Mouse (Mus musculus): ENCODE results near the gene Tmem108. TPM values are rescaled to one million over a fixed set of nuclear protein-coding genes. Genes with fewer than 3 reads are reported as not detected.

The Tmem108 gene
- total RNA-seq, 2 experiments from 2014 or later, result 40.7 to 46.1 TPM

GRCm38 (mm10) chr9:103580186-103580585, 181.5 kb downstream of the Tmem108 start:
- no peak for TF ChIP-seq CTCF (conservative IDR thresholded peaks at IDR 0.05)
- Histone ChIP-seq H3K4me3 (no peak overlapping the region), H3K27ac (peak overlapping the region; percentile 43; the same call in 1 of the 2 replicates)
- no peak for DNase-seq (ENCODE audit: low spot score in 2 of 2)

- TF ChIP-seq CTCF (conservative IDR thresholded peaks at IDR 0.05), result no peak
- DNase-seq (ENCODE audit: low spot score in 2 of 2), result no peak
- Histone ChIP-seq H3K4me3 (no peak overlapping the region), H3K27ac (peak overlapping the region; percentile 43)
Measured at GRCm38 (mm10) chr9:103579411-103580026, 182.1 kb downstream of the Tmem108 start.

- peak overlapping the region; percentile 43; the same call in 1 of the 2 replicates for H3K27ac ChIP-seq
- no peak overlapping the region for H3K4me3 ChIP-seq
- DNase-seq (ENCODE audit: low spot score in 2 of 2), result no peak
- TF ChIP-seq CTCF (conservative IDR thresholded peaks at IDR 0.05), result no peak
Measured at GRCm38 (mm10) chr9:103577731-103578130, 183.9 kb downstream of the Tmem108 start.

GRCm38 (mm10) chr9:103577181-103577580, 184.5 kb downstream of the Tmem108 start:
- Histone ChIP-seq H3K4me3 (no peak overlapping the region), H3K27ac (peak overlapping the region; percentile 53; the same call in 1 of the 2 replicates)
- no peak for DNase-seq (ENCODE audit: low spot score in 2 of 2)
- no peak for TF ChIP-seq CTCF (conservative IDR thresholded peaks at IDR 0.05)

GRCm38 (mm10) chr9:103575901-103576300, 185.7 kb downstream of the Tmem108 start:
- no peak for DNase-seq (ENCODE audit: low spot score in 2 of 2)
- no peak for TF ChIP-seq CTCF (conservative IDR thresholded peaks at IDR 0.05)
- Histone ChIP-seq H3K27ac (no peak overlapping the region), H3K4me3 (no peak overlapping the region)

GRCm38 (mm10) chr9:103573994-103574750, 187.5 kb downstream of the Tmem108 start:
- no peak for TF ChIP-seq CTCF (conservative IDR thresholded peaks at IDR 0.05)
- H3K4me3 ChIP-seq, result no peak overlapping the region
- DNase-seq (ENCODE audit: low spot score in 2 of 2), result no peak
- H3K27ac ChIP-seq, result peak overlapping the region; percentile 43; the same call in 1 of the 2 replicates

GRCm38 (mm10) chr9:103570158-103570741, 191.4 kb downstream of the Tmem108 start:
- peak overlapping the region; percentile 32; the same call in 1 of the 2 replicates for H3K27ac ChIP-seq
- no peak for DNase-seq (ENCODE audit: low spot score in 2 of 2)
- no peak overlapping the region for H3K4me3 ChIP-seq
- no peak for TF ChIP-seq CTCF (conservative IDR thresholded peaks at IDR 0.05)

- no peak for TF ChIP-seq CTCF (conservative IDR thresholded peaks at IDR 0.05)
- no peak for DNase-seq (ENCODE audit: low spot score in 2 of 2)
- no peak overlapping the region for H3K27ac ChIP-seq
- no peak overlapping the region for H3K4me3 ChIP-seq
Measured at GRCm38 (mm10) chr9:103568983-103569382, 192.7 kb downstream of the Tmem108 start.

- H3K4me3 ChIP-seq, result no peak overlapping the region
- DNase-seq (ENCODE audit: low spot score in 2 of 2), result no peak
- no peak for TF ChIP-seq CTCF (conservative IDR thresholded peaks at IDR 0.05)
- peak overlapping the region; percentile 75 for H3K27ac ChIP-seq
Measured at GRCm38 (mm10) chr9:103565186-103565585, 196.5 kb downstream of the Tmem108 start.

- TF ChIP-seq CTCF (conservative IDR thresholded peaks at IDR 0.05), result peak; percentile 92
- DNase-seq (ENCODE audit: low spot score in 2 of 2), result peak in 1 of 2 experiments; percentile 46
- Histone ChIP-seq H3K4me3 (no peak overlapping the region), H3K27ac (peak overlapping the region; percentile 75; the same call in 1 of the 2 replicates)
Measured at GRCm38 (mm10) chr9:103563864-103564610, 197.6 kb downstream of the Tmem108 start.

- no peak for TF ChIP-seq CTCF (conservative IDR thresholded peaks at IDR 0.05)
- no peak overlapping the region for H3K4me3 ChIP-seq
- no peak for DNase-seq (ENCODE audit: low spot score in 2 of 2)
- H3K27ac ChIP-seq, result no peak overlapping the region
Measured at GRCm38 (mm10) chr9:103562063-103562462, 199.6 kb downstream of the Tmem108 start.

GRCm38 (mm10) chr9:103558741-103559140, 202.9 kb downstream of the Tmem108 start:
- H3K27ac ChIP-seq, result peak overlapping the region; percentile 72
- peak in 1 of 2 experiments; percentile 34 for DNase-seq (ENCODE audit: low spot score in 2 of 2)
- TF ChIP-seq CTCF (conservative IDR thresholded peaks at IDR 0.05), result no peak
- H3K4me3 ChIP-seq, result no peak overlapping the region

Measured in layer of hippocampus, adult 2 months (tissue).